Mouse (Mus musculus) frontal cortex, postnatal 25 days (tissue): ENCODE data around the gene Clec14a.
A peak's percentile ranks its signal among the peaks of the same experiment; 100 is the strongest.
"Not testable (repeated sequence)": the region's sequence is repeated elsewhere in the genome, so short reads cannot be mapped to it uniquely, and the experiment has no call there.

ENCODE experiments used
- DNase-seq, 2 experiments: peaks; one replicate each; pipeline ENCODE4 v3.0.0; 2022; ENCODE audit warnings: low spot score in 2 of 2

The Clec14a gene

GRCm38 (mm10) chr12:58268563-58269501 is at the start of gene Clec14a:
TSS of gene Clec14a (minus strand) at chr12:58269290.
- no peak for DNase-seq

DNA sequence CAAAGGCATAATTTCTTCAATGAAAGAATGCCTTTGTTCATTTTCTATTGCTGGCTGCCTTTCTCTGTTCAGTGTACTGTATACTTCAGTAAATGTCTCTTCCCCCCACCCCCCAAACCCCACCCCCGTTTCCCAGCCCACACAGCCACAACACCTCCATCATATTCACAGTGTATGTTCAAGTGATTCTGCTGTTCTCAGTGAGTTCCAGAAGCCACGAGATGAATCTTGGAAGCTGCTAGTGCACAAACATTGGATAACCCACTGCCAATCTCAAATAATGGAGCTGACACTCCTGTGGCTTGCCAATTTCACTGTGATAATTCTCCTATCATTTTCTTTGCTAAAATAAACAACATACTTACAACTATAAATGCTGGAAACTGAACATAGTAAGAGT is 38.7 kb upstream of the Clec14a start:
- DNase-seq = no peak

GRCm38 (mm10) chr12:58306402-58306801 is 37.3 kb upstream of the Clec14a start:
- not testable (repeated sequence) for DNase-seq

DNA sequence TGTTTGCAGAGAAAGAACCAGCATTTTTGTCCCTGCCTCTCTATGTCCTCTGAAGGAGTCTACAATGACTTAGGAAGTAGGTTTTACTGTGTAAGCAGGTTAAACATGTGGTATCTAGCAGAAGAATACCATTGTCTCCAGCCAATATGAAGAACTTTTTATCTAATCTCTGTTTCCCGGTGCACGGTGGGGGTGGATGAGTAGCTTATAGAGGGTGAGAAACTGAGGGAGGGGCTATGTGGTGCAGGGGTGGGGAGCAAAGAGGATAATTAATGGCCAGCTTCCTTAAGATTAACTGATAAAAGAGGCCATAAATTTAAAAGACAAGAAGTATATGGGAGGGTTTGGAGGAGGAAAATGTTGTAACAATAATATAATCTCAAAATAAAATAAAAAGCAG is 36.5 kb upstream of the Clec14a start:
- DNase-seq = no peak

GRCm38 (mm10) chr12:58296980-58297379 is 27.9 kb upstream of the Clec14a start:
- no peak for DNase-seq

- no peak for DNase-seq
These were observed 16.8 kb upstream of the Clec14a start for GRCm38 (mm10) chr12:58285912-58286311.

GRCm38 (mm10) chr12:58270520-58270919 is 1.4 kb upstream of the Clec14a start:
- DNase-seq = no peak

- DNase-seq = no peak
These were observed 415 bp upstream of the Clec14a start for GRCm38 (mm10) chr12:58269505-58269904.

DNA sequence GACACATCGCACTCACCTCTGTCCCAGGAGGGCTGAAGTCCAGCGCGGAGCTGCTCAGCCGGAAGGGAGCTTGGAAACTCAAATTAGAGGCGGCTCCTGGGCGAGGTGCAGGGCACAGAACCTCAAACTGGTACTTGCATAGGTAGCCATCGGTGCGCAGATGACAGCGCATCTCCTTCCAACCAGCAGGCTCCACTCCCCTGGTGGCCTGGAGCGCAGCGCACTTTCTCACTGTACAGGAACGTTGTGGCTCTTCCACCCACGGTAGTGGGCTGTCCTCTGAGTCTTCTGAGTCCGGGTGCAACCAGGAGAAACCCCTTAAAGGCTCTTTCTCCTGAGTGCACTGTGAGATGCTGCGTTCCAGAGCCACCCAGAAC is 916 bp downstream of the Clec14a start:
- peak; percentile 5 to 13 for DNase-seq

- no peak for DNase-seq
These were observed 1.3 kb downstream of the Clec14a start for GRCm38 (mm10) chr12:58267779-58268178.

- no peak for DNase-seq
These were observed 17.2 kb downstream of the Clec14a start for GRCm38 (mm10) chr12:58251901-58252300.

DNA sequence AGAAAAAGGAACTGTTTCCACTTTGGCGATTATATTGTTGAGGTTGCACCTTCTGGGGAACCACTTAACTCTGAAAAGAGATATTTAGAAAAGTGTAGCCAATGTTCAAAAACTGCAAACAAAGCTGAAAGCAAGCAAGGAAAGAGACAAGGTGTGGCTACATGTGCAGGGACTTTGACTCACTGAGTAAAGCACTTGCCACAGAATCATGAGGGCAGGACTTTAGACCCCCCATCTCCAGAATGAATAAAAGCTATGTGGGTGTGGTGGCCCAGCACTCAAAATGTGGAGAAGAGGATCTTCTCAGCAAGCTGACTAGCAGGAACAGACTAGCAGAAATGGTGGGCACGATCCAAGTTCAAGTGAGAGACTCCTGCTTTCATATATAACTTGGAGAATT is 36.6 kb downstream of the Clec14a start:
- DNase-seq = no peak

GRCm38 (mm10) chr12:58225644-58226043 is 43.4 kb downstream of the Clec14a start:
- DNase-seq = no peak

DNA sequence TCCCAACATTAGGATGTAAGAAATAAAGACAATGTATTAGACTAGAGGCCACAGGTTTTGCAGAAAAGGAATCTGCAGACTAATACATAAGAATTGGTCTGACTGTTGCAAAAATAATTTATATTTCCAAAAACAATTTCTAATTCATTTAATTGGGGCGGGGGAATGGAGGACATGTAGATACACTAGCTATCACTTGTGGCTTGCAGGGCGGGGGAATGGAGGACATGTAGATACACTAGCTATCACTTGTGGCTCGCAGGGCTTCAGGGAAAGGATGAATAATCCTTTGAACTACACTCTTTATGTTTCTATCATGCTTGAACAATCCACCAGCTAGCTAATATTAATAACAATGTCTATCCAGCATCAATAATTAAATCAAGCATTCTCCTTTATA is 50.0 kb downstream of the Clec14a start:
- DNase-seq = no peak

DNA sequence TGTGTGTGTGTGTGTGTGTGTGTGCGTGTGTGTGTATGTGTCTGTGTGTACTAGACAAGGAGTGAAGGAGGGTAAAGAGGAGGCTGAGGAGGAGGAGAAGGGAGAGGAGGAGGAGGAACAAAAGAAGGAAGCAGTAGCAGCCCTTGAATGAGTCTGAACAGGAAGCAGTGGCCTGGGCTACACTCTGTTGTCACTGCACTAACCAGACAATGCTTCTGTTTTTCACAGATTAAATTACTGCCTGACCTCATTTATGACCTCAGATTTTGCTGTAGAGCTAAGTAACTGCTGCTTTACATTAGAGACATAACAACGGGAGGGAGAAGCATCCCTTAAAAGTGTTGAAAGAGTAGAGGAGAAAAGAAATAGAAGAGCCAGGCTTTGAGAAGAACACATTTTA is 52.9 kb downstream of the Clec14a start:
- no peak for DNase-seq
